Mouse (Mus musculus) liver, embryonic 14.5 days (tissue): ENCODE data around the gene Tbc1d16.

Experiments
- CTCF ChIP-seq: IDR thresholded peaks from 2 replicates; pipeline ENCODE4 v1.5.1; 2016; ENCODE audit warnings: antibody characterized with exemption, low read depth, control low read depth
- EP300 ChIP-seq: IDR thresholded peaks from 2 replicates; pipeline ENCODE4 v1.6.1; 2016; ENCODE audit warnings: antibody characterized with exemption, low read depth

GRCm38 (mm10) chr11:119105071-119105609, 123.2 kb downstream of the Tbc1d16 start:
- TF ChIP-seq CTCF (no peak), EP300 (no peak)
